Mouse (Mus musculus) neural tube, embryonic 15.5 days (tissue): Measurements from ENCODE around the gene Kif11. TPM values are rescaled to one million over a fixed set of nuclear protein-coding genes. Genes with fewer than 3 reads are reported as not detected.

ENCODE experiments used
- ATAC-seq: fragments of 200-750 bp; cut with Nextera tagmentation; 2 replicates; pipeline ENCODE4 v1.8.0; 2017; ENCODE audit warnings: mild to moderate bottlenecking, moderate TSS enrichment, moderate library complexity; ENCODE audit not compliant: low FRiP score
- H3K27ac ChIP-seq: fragments of 300-500 bp; sonication (generic); replicated peaks from 2 replicates; pipeline ENCODE4 v1.5.1; 2015; ENCODE audit warnings: mild to moderate bottlenecking, inconsistent platforms
- H3K27me3 ChIP-seq: fragments of 300-500 bp; sonication (generic); replicated peaks from 2 replicates; pipeline ENCODE4 v1.6.1; 2015; ENCODE audit warnings: inconsistent platforms
- H3K36me3 ChIP-seq: fragments of 300-500 bp; sonication (generic); 2 replicates; pipeline ENCODE4 v1.6.1; 2015; ENCODE audit warnings: inconsistent platforms
- H3K4me1 ChIP-seq: fragments of 300-500 bp; sonication (generic); 2 replicates; pipeline ENCODE4 v1.6.1; 2015; ENCODE audit warnings: inconsistent platforms
- H3K4me2 ChIP-seq: fragments of 300-500 bp; sonication (generic); 2 replicates; pipeline ENCODE4 v1.6.1; 2015; ENCODE audit warnings: inconsistent platforms, mild to moderate bottlenecking, moderate library complexity
- H3K4me3 ChIP-seq: fragments of 300-500 bp; sonication (generic); replicated peaks from 2 replicates; pipeline ENCODE4 v1.5.1; 2015; ENCODE audit warnings: mild to moderate bottlenecking, inconsistent platforms
- H3K9ac ChIP-seq: fragments of 300-500 bp; sonication (generic); replicated peaks from 2 replicates; pipeline ENCODE4 v1.6.1; 2015; ENCODE audit warnings: mild to moderate bottlenecking, inconsistent platforms
- H3K9me3 ChIP-seq: fragments of 300-500 bp; sonication (generic); replicated peaks from 2 replicates; pipeline ENCODE4 v1.6.1; 2016; ENCODE audit warnings: inconsistent platforms
- WGBS: fragments of 180-500 bp; shearing (Covaris S2); methylation state at CpG from one replicate; pipeline ENCODE4 v1.1.7; 2015; ENCODE audit warnings: mixed read lengths; 5-methylcytosine and 5-hydroxymethylcytosine counted together
- polyA plus RNA-seq: library from polyadenylated mRNA; unstranded; fragments of >200 nt; fragmentation: Nextera tagmentation; extraction: Ambion mirVana; gene quantifications from 2 replicates; pipeline ENCODE4 v1.2.1, GENCODE M21; 2015

The Kif11 gene
- 6.3 and 18.6 TPM in 2 replicates for polyA plus RNA-seq

DNA sequence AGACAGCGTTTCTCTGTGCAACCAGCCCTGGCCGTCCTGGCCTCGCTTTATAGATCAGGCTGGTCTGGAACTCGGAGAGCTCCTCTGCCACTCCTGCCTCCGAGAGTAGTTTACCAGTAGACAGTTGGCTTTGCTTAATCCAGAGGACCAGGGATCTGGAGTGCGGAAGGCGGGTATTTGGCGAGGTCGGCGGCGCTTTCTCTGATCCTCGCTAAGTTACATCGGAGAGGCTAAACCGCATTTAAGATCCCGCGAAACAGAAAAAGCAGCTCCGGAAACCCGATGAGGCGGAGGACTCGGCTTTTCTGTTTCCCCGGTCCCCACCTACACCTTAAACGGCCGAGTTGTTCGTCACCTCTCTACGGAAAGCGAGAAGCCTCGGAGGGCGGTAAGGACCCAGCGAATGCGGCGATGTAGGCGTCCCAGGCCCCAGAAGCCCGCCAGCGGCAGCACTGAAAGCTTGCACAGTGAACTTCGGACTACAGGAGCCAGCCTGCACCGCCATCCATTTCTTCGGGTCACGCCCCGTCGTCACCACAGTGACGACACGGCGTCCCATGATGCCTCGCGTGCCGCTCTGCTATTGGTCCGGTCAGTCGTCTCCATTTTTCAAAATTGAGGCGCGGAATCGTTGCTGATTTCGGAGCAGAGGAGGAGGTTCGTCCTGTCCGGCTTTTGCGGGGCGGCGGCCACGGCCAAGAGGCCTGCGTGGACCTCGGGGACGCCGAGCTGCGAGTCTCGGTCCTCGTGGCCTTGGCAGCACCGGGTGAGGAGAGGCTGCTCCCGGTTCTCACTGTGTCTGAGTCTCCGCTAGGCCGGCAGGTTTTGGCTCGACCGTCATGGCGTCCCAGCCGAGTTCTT lies at the start of gene Kif11:
Kif11 (plus strand) TSS at position 649 of the 861 bp plus-strand sequence.
- Histone ChIP-seq H3K9ac (peak within 1 kb of the TSS; percentile 66), H3K9me3 (no peaks in the 10 kb centered on the region), H3K4me2 (peak within 1 kb of the TSS; percentile 89), H3K36me3 (no peaks in the 10 kb centered on the region), H3K4me3 (peak within 1 kb of the TSS; percentile 80), H3K4me1 (peaks cover 15% of the 10 kb centered on the region; the same call in 1 of the 2 replicates), H3K27ac (peak within 1 kb of the TSS; percentile 95), H3K27me3 (no peaks in the 10 kb centered on the region)
- peak; percentile 100 for ATAC-seq
- WGBS = under 1% methylated on average over 73 of the region's 73 CpGs

DNA sequence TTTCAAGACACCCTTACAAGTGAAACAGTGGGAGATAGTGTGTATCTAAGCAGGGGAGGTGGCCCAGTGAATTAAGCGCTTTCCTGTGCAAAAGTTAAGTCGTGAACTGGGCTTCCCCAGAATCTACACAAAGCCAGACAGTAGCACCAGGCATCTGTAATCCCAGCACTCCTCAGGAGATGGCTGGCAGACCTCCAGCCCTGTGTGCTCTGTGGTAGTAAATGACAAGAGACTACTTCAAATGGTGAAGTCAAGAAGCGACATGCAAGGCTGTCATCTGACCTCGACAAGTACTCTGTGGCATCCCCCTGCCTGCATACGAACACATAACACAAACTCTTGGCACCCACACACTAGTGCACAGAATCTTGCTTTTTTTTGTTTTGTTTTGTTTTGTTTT lies 49.0 kb upstream of the Kif11 start:
- H3K9ac ChIP-seq = no peak overlapping the region

DNA sequence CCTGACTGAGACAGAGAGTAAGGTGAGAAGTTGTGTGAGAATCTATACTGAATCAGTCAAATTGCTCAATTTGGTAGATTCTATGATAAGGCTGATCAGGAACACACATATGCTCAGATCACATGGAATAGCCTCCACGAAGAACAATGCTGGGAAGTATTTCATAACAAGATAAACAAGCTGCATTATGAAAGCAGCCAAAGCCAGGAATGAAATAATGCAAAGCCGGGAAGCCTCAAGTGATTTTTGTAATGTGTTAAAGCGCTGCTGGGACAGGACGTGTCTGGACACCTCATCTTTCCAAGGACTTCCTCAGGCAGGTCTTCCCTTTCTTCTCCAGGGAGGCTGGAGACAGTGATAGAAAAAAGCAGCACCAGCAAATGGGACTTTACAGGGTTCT lies 43.5 kb upstream of the Kif11 start:
- no peaks in the 10 kb centered on the region for H3K9me3 ChIP-seq
- no peak overlapping the region for H3K9ac ChIP-seq
- no peaks in the 10 kb centered on the region for H3K4me1 ChIP-seq
- no peak for ATAC-seq
- H3K27me3 ChIP-seq = no peaks in the 10 kb centered on the region
- no peak overlapping the region for H3K27ac ChIP-seq
- WGBS = 96% methylated on average over 4 of the region's 4 CpGs
- H3K4me3 ChIP-seq = no peak overlapping the region
- peaks cover 14% of the 10 kb centered on the region for H3K36me3 ChIP-seq
- H3K4me2 ChIP-seq = no peak overlapping the region

More for the DNA sequence above, 49.0 kb upstream of the Kif11 start:
- no peaks in the 10 kb centered on the region for H3K4me1 ChIP-seq
- 71% methylated on average over 5 of the region's 5 CpGs for whole genome bisulfite sequencing
- no peak for ATAC-seq
- no peak overlapping the region for H3K4me2 ChIP-seq
- no peaks in the 10 kb centered on the region for H3K9me3 ChIP-seq
- H3K27ac ChIP-seq = no peak overlapping the region
- no peak overlapping the region for H3K4me3 ChIP-seq
- H3K36me3 ChIP-seq = peaks cover 29% of the 10 kb centered on the region
- no peaks in the 10 kb centered on the region for H3K27me3 ChIP-seq

DNA sequence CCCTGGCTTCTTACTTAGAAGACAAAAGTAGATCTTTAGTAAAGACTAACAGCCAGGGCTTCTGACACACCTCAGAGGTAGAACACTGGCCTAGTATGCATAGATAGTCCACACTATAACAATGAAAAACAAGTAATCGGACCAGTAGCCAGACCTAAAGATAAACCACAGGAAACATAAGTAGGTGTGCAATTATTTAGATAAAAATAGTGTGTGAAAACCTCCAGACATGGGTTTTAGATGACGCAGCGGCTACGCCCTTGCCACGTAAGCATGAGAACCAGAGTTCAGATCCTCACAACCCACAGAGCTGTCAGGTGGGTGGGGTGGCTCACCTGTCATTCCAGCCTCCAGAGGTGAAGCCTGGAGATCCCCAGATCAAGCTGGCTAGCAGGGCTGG lies 42.8 kb upstream of the Kif11 start:
- H3K4me2 ChIP-seq = no peak overlapping the region
- H3K27me3 ChIP-seq = no peaks in the 10 kb centered on the region
- no peaks in the 10 kb centered on the region for H3K4me1 ChIP-seq
- WGBS = 97% methylated on average over 5 of the region's 5 CpGs
- H3K27ac ChIP-seq = no peak overlapping the region
- no peak overlapping the region for H3K4me3 ChIP-seq
- no peaks in the 10 kb centered on the region for H3K9me3 ChIP-seq
- H3K9ac ChIP-seq = no peak overlapping the region
- H3K36me3 ChIP-seq = peaks cover 8% of the 10 kb centered on the region
- ATAC-seq = no peak

DNA sequence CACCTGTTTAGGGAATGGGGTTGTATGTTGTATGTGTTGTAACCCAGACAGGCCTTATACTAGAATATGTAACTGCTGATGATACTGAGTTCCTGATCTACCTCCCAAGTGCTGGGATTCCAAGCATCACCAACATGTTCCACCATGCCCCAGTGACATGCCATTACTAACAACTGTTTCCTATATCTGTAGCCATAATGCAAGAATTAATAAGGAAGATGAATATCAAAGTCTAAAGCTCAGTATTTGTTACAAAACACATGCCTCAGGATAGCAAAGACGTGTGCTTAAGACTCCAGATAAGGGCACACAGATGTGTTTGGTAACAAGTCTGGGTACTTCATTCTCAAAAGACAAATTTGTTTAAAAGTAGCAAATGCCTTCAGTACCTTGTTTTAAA lies 40.8 kb upstream of the Kif11 start:
- no peak overlapping the region for H3K9ac ChIP-seq
- ATAC-seq = no peak
- H3K27me3 ChIP-seq = no peaks in the 10 kb centered on the region
- no peaks in the 10 kb centered on the region for H3K36me3 ChIP-seq
- no peaks in the 10 kb centered on the region for H3K9me3 ChIP-seq
- H3K4me2 ChIP-seq = no peak overlapping the region
- no peaks in the 10 kb centered on the region for H3K4me1 ChIP-seq
- 94% methylated on average over 1 of the region's 1 CpGs for WGBS
- no peak overlapping the region for H3K27ac ChIP-seq
- H3K4me3 ChIP-seq = no peak overlapping the region

DNA sequence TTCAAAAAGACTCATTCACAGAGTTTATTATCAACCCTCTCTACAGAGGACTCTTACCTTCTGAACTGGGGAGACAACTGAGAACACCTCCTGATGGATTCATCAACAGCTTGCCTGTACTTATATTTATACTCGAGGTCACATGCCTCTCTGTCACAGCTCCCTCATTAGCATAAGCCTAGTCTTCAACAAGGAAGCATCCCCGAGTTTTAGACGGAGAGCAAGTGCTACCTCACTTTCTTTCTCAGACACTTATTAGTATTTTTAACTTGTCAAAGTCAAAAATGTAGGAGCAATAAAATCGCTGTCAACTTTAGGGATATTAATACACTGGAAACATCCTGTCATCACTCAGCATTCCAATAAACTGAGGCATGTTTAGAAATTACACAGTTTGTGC lies 38.5 kb upstream of the Kif11 start, which contains the start of gene Ide:
Ide (minus strand) TSS at position 101 of the 400 bp plus-strand sequence.
- no peak within 1 kb of the TSS for H3K4me2 ChIP-seq
- H3K4me3 ChIP-seq = no peak within 1 kb of the TSS
- H3K9me3 ChIP-seq = no peaks in the 10 kb centered on the region
- no peaks in the 10 kb centered on the region for H3K4me1 ChIP-seq
- H3K36me3 ChIP-seq = no peaks in the 10 kb centered on the region
- no peaks in the 10 kb centered on the region for H3K27me3 ChIP-seq
- WGBS = 73% methylated on average over 4 of the region's 4 CpGs
- H3K27ac ChIP-seq = no peak within 1 kb of the TSS
- no peak within 1 kb of the TSS for H3K9ac ChIP-seq
- no peak for ATAC-seq

DNA sequence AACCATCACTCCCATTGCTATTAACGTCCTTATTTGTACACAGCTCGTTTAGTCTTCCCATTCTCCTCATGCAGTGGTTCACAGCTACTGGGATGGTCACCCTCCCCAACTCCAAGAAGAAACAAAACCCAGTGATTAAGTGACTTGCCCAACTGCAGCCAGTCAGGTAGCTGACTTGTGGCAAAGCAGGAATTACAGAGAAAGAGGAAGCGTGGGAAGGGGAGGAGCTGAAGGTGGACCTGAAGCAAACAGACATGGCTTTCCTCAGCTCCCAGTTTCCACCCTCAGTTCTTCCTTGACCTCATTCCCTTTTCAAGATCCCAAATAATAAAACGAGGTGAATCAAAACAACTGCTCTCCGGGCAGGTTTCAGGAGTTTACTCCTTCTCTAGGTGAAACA lies 35.7 kb upstream of the Kif11 start:
- no peaks in the 10 kb centered on the region for H3K27me3 ChIP-seq
- H3K36me3 ChIP-seq = no peaks in the 10 kb centered on the region
- WGBS = 80% methylated on average over 5 of the region's 5 CpGs

DNA sequence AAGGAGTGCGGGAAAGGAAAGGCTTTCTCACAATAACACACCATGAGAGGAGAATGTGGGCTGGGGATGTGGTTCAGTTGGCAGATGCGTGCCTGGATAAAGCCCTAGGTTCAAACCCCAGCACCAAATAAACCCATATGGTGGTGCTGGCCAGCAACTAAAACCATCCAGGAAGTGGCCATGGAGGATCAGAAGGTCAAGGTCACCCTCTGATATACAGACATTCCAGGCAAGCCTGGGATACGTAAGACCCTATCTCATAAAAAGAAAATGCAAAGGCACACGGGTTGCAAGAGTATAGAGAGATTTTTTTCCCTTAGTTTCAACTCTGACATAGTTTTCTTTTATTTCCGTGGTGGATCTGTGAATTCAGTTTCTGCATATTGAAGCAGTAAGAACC lies 35.3 kb upstream of the Kif11 start:
- no peak for ATAC-seq
- Histone ChIP-seq H3K4me1 (no peaks in the 10 kb centered on the region), H3K36me3 (no peaks in the 10 kb centered on the region), H3K27ac (no peak overlapping the region), H3K27me3 (no peaks in the 10 kb centered on the region), H3K4me3 (no peak overlapping the region), H3K4me2 (no peak overlapping the region), H3K9me3 (no peaks in the 10 kb centered on the region), H3K9ac (no peak overlapping the region)
- WGBS = 84% methylated on average over 5 of the region's 5 CpGs

More for the DNA sequence above, 35.7 kb upstream of the Kif11 start:
- no peaks in the 10 kb centered on the region for H3K4me1 ChIP-seq
- H3K4me3 ChIP-seq = no peak overlapping the region
- no peaks in the 10 kb centered on the region for H3K9me3 ChIP-seq
- no peak overlapping the region for H3K27ac ChIP-seq
- H3K4me2 ChIP-seq = no peak overlapping the region
- ATAC-seq = no peak
- H3K9ac ChIP-seq = no peak overlapping the region

DNA sequence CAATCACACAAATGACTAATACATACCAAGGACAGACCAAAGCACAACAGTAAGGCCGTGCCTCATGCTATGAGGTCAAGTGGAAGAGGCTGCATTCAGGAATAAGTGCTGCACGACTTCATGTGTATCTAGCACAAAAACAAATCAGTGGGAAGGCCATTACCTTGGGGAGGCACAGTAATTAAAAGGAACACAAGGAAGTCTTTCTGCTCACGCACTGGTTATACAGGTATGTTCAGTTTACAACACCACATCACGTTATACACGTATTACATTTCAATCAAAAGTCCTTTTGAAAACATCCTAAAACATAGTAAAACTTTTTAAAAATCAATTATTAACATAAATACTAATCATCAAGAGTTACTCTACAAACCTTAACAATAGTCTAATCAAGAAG lies 32.3 kb upstream of the Kif11 start:
- ATAC-seq = no peak
- Histone ChIP-seq H3K4me1 (no peaks in the 10 kb centered on the region), H3K9ac (no peak overlapping the region), H3K27ac (no peak overlapping the region), H3K36me3 (no peaks in the 10 kb centered on the region), H3K9me3 (no peaks in the 10 kb centered on the region), H3K4me2 (no peak overlapping the region), H3K27me3 (no peaks in the 10 kb centered on the region), H3K4me3 (no peak overlapping the region)
- 84% methylated on average over 5 of the region's 5 CpGs for WGBS

DNA sequence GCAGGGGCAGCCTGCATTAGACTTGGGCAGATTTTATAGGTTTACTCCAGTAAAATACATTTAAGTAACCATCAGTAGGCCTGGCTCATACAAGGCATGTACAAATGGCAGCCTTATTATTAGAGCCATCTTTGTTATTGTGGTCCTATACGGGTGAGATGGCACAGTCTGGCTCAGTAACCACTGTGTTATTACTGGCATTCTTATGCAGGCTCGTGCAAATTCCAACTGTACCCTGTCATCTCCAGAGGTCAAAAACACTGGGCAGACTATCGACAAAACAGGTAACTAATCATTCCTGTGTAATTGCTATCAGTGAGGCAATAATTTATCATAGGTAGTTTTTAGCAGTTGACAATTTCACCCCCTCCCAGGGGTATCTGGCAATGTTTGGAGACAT lies 29.9 kb upstream of the Kif11 start:
- Histone ChIP-seq H3K27me3 (no peaks in the 10 kb centered on the region), H3K4me1 (no peaks in the 10 kb centered on the region), H3K4me3 (no peak overlapping the region), H3K9me3 (no peaks in the 10 kb centered on the region), H3K36me3 (no peaks in the 10 kb centered on the region; the same call in 1 of the 2 replicates), H3K4me2 (no peak overlapping the region), H3K27ac (no peak overlapping the region), H3K9ac (no peak overlapping the region)
- WGBS = 76% methylated on average over 3 of the region's 3 CpGs
- no peak for ATAC-seq

DNA sequence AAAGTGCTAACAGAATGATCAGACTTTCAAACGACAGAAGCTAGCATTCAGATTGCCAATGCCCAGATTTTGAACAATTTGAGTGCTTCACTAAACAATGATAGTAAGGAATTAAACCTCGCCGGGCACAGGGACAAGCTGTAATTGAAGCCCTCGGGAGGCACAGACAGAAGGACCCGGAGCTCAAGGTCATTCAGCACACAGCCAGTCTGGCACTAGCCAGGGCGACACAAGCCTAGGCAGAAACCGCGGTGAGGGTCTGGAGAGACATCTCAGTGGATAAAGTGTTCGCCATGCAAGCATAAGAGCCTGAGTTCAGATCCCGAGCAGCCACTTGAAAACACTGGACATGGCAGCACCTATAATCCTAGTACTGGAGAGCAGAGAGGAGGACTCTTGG lies 27.9 kb upstream of the Kif11 start:
- peaks cover 6% of the 10 kb centered on the region for H3K36me3 ChIP-seq
- no peak overlapping the region for H3K4me3 ChIP-seq
- no peak overlapping the region for H3K4me2 ChIP-seq
- no peaks in the 10 kb centered on the region for H3K9me3 ChIP-seq
- no peaks in the 10 kb centered on the region for H3K4me1 ChIP-seq
- no peak overlapping the region for H3K9ac ChIP-seq
- H3K27me3 ChIP-seq = no peaks in the 10 kb centered on the region
- ATAC-seq = no peak
- WGBS = 84% methylated on average over 10 of the region's 10 CpGs
- no peak overlapping the region for H3K27ac ChIP-seq

DNA sequence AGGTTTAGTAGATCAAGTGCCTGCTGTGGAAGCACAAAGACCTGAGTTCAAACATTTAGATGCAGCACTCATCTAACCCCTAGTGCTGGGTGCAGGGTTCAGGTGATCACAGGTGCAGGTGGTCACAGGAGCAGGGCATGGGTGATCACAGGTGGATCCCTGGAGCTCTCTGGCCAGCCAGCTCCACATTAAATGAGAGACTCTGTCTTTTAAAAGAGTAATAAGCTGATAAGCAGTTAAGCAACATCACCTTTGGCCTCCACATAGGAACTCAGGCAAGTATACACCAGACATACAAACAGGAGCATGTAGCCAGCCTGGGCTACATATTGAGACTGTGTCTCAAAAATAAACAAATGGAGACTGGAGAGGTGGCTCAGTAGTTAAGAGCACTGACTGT lies 27.3 kb upstream of the Kif11 start:
- H3K9ac ChIP-seq = no peak overlapping the region
- no peak overlapping the region for H3K4me2 ChIP-seq
- no peak overlapping the region for H3K27ac ChIP-seq
- no peaks in the 10 kb centered on the region for H3K9me3 ChIP-seq
- H3K4me1 ChIP-seq = no peaks in the 10 kb centered on the region
- no peaks in the 10 kb centered on the region for H3K27me3 ChIP-seq
- no peak overlapping the region for H3K4me3 ChIP-seq
- ATAC-seq = no peak
- peaks cover 6% of the 10 kb centered on the region for H3K36me3 ChIP-seq
